Mouse (Mus musculus) B cell, adult 2 months (primary cell): ENCODE data around the gene Ciao2b.

Experiments
- DNase-seq, 2 experiments: peaks; one replicate each; pipeline ENCODE4 v3.0.0; 2022

The Ciao2b gene

GRCm38 (mm10) chr8:104613119-104613518 is 28.6 kb downstream of the Ciao2b start:
- DNase-seq = no peak

GRCm38 (mm10) chr8:104611613-104612012 is 30.2 kb downstream of the Ciao2b start:
- no peak for DNase-seq

GRCm38 (mm10) chr8:104610185-104610766 is 31.5 kb downstream of the Ciao2b start:
- DNase-seq = no peak

- no peak for DNase-seq
These were observed 32.5 kb downstream of the Ciao2b start for GRCm38 (mm10) chr8:104609222-104609621.

GRCm38 (mm10) chr8:104607944-104608343 is 33.8 kb downstream of the Ciao2b start:
- no peak for DNase-seq

- no peak for DNase-seq
These were observed 35.4 kb downstream of the Ciao2b start for GRCm38 (mm10) chr8:104606329-104606728.

GRCm38 (mm10) chr8:104603245-104603593 is 38.5 kb downstream of the Ciao2b start:
- DNase-seq = no peak

- peak; percentile 75 to 77 for DNase-seq
These were observed 39.1 kb downstream of the Ciao2b start for GRCm38 (mm10) chr8:104602468-104603244.

GRCm38 (mm10) chr8:104601941-104602371 is 39.8 kb downstream of the Ciao2b start:
- DNase-seq = no peak

- DNase-seq = no peak
These were observed 40.4 kb downstream of the Ciao2b start for GRCm38 (mm10) chr8:104601386-104601785.

GRCm38 (mm10) chr8:104598496-104598895 is 43.3 kb downstream of the Ciao2b start:
- no peak for DNase-seq

GRCm38 (mm10) chr8:104597656-104598055 is 44.1 kb downstream of the Ciao2b start:
- no peak for DNase-seq

- DNase-seq = no peak
These were observed 45.8 kb downstream of the Ciao2b start for GRCm38 (mm10) chr8:104595773-104596536.

GRCm38 (mm10) chr8:104594611-104595362 is 47.0 kb downstream of the Ciao2b start:
- DNase-seq = no peak

GRCm38 (mm10) chr8:104593536-104594325 is 48.0 kb downstream of the Ciao2b start:
- no peak for DNase-seq

- no peak for DNase-seq
These were observed 49.2 kb downstream of the Ciao2b start for GRCm38 (mm10) chr8:104592566-104592965.

GRCm38 (mm10) chr8:104591856-104592255 is 49.9 kb downstream of the Ciao2b start:
- no peak for DNase-seq

GRCm38 (mm10) chr8:104591133-104591834 is 50.5 kb downstream of the Ciao2b start, which contains the start of gene Pdp2:
Gene Pdp2 (plus strand): TSS chr8:104591451.
- DNase-seq = peak; percentile 86 to 87

GRCm38 (mm10) chr8:104590284-104590683 is 51.5 kb downstream of the Ciao2b start:
- DNase-seq = no peak
